In the genomic region with DNA sequence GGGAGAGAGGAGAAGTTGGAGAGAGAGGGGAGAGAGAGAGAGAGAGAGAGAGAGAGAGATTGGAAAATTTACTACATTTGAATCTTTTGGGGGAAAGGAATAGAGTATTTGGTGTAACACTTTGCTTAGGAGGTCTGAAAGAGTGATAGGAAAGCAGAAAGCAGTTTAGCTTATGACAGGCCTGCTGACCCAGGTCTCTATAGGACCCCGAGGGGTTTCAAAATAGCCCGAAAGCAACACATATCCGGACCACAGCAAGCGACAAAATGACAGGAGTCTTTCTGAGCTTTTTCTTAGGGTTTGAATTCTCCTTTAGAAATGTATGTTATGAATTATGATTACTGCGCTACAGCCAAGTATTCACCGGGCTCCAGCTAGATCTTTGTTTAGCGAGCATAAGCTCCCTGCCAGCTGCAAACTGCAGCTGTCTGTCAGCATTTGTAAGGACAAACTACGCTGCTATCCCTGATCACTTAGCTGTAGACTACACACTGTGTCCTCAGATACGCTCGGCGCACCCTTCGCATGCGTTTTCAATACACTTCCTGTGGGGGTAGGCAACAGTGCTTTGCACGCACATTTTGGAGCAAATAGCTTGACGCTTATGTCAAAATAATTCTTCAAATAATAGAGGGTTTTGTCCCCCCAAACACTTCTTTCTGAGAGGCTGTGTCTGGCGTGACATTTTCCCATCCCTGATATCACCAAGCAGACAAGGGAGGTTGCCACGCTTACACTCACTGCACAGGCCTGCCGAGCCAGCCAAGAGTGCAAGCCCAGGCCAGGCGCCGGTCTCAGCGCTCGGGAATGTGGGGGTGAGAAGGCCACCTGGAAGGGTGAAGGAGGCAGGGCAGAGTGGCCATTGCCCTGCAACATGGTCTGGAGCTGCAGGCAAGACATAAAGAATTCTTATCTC, we compare ENCODE assay signal across 8 mouse cellular contexts.
A peak's percentile ranks its signal among the peaks of the same experiment; 100 is the strongest.
DNase-seq lines count a peak whose midpoint lies in the region; ATAC-seq lines count a peak whose summit lies in the region.

No protein-coding gene starts in this region.

- peak; percentile 85 for ATAC-seq in hindbrain, embryonic 16.5 days
- peak; percentile 89 for ATAC-seq in midbrain, embryonic 12.5 days (ENCODE audit: low FRiP score, low read depth)

- 33% methylated on average over 22 of the region's 22 CpGs for WGBS in hindbrain, embryonic 16.5 days
- WGBS in midbrain, embryonic 12.5 days: 41% methylated on average over 22 of the region's 22 CpGs

- 0 out of 2 replicates have a peak overlapping the region, but pooled peaks have one; percentile 32 for H3K27ac ChIP-seq in hindbrain, embryonic 16.5 days (ENCODE audit: low read depth, low read length)
- H3K27ac ChIP-seq in midbrain, embryonic 12.5 days (replicated peaks): peak overlapping the region; percentile 17; the same call in 1 of the 2 replicates

- intact Hi-C loops in gastrocnemius, postnatal 14 days (cut with DNase I; ENCODE audit: low total_unique reads): no loop called here
- intact Hi-C loops in left cerebral cortex, postnatal 36 days (cut with DNase I): no loop called here

- peak; percentile 3 for DNase-seq in 3134 (ENCODE audit: extremely low read depth, insufficient read length, low spot score)
- DNase-seq in adrenal gland, postnatal 36 days: peak; percentile 16 to 20
- peak; percentile 72 for DNase-seq in gastrocnemius, postnatal 14 days
- peak; percentile 22 to 35 for DNase-seq in left cerebral cortex, postnatal 36 days (ENCODE audit: low spot score in 2 of 2)
- peak; percentile 21 for DNase-seq in testis, postnatal 14 days (ENCODE audit: low spot score)
- DNase-seq in thymus, postnatal 10 days (ENCODE audit: low spot score in 2 of 2): no peak

- H3K9me3 ChIP-seq in hindbrain, embryonic 16.5 days (ENCODE audit: control insufficient read depth, low read length): no peaks in the 10 kb centered on the region
- H3K9me3 ChIP-seq in midbrain, embryonic 12.5 days: no peaks in the 10 kb centered on the region

- H3K36me3 ChIP-seq in hindbrain, embryonic 16.5 days (ENCODE audit: control insufficient read depth, insufficient read depth, low read length): no peaks in the 10 kb centered on the region
- no peaks in the 10 kb centered on the region for H3K36me3 ChIP-seq in midbrain, embryonic 12.5 days

- H3K27me3 ChIP-seq in hindbrain, embryonic 16.5 days (replicated peaks; ENCODE audit: control insufficient read depth, insufficient read depth, low read length): no peaks in the 10 kb centered on the region
- no peaks in the 10 kb centered on the region for H3K27me3 ChIP-seq in midbrain, embryonic 12.5 days

- no peak overlapping the region for H3K9ac ChIP-seq in hindbrain, embryonic 16.5 days (ENCODE audit: low read depth, low read length)
- H3K9ac ChIP-seq in midbrain, embryonic 12.5 days (replicated peaks): 0 out of 2 replicates have a peak overlapping the region, but pooled peaks have one; percentile 11

- peak overlapping the region; percentile 37; the same call in 1 of the 2 replicates for H3K4me2 ChIP-seq in hindbrain, embryonic 16.5 days (ENCODE audit: low read length)
- H3K4me2 ChIP-seq in midbrain, embryonic 12.5 days (replicated peaks): peak overlapping the region; percentile 30

- H3K4me1 ChIP-seq in hindbrain, embryonic 16.5 days (ENCODE audit: control insufficient read depth, insufficient read depth, low read depth, low read length): peaks cover 3% of the 10 kb centered on the region
- H3K4me1 ChIP-seq in midbrain, embryonic 12.5 days: peaks cover 5% of the 10 kb centered on the region

- no peak overlapping the region for H3K4me3 ChIP-seq in hindbrain, embryonic 16.5 days (ENCODE audit: low read length)
- H3K4me3 ChIP-seq in midbrain, embryonic 12.5 days: no peak overlapping the region

Comparison
In these comparisons a context has a peak if more than half of its experiments do, and no peak if none do; other contexts are left out.
1. DNase-seq: peak in 3134 (single experiment), adrenal gland, postnatal 36 days (2 of 2), gastrocnemius, postnatal 14 days (single experiment), left cerebral cortex, postnatal 36 days (2 of 2) and testis, postnatal 14 days (single experiment); none in thymus, postnatal 10 days (0 of 2).